Mouse (Mus musculus): ENCODE data around the gene Vwa5b1. TPM values are rescaled to one million over a fixed set of nuclear protein-coding genes. Genes with fewer than 3 reads are reported as not detected.

Gene Vwa5b1
- polyA plus RNA-seq (2016; fragmentation: Nextera tagmentation; extraction: Ambion mirVana), result not detected in 2 replicates

DNA sequence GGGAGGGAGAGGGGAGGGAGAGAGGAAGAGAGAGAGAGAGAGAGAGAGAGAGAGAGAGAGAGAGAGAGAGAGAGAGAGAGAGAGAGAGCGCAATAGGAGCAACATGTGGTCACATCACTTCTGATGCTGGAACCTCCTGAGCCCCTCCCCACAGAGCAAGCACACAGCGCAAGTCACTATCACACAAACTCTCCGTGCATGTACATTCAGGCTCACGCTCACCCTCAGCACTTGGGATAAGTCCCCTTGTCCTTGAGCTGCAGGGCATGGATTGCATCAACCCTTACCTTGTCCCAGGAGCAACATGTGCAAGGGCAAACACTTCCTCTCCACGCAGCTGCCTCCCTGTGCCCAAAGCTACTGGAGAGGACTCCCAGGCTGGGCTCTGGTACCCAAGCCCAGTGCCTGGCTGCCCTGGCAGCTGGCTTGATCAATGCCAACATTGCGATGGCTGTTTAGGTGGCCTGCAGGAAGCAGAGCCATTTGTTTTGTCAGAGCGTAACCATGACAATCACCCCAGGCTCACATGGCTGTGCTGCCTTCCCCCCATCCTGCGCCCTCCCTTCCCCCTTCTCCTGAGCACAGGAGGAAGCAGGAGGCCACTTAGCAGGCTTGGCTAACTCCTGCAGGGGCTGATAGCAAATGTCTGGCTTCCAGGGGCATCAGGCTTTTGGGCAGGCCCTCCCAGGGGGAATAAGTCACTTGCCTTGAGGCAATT lies at the start of gene Vwa5b1:
Vwa5b1 (minus strand) TSS at position 457 of the 718 bp plus-strand sequence.
- Histone ChIP-seq H3K27ac (no peak within 1 kb of the TSS), H3K4me3 (no peak within 1 kb of the TSS), H3K27me3 (replicated peaks) (no peaks in the 10 kb centered on the region; the same call in 1 of the 2 replicates), H3K4me1 (no peaks in the 10 kb centered on the region), H3K9me3 (replicated peaks) (no peaks in the 10 kb centered on the region), H3K4me2 (no peak within 1 kb of the TSS), H3K9ac (no peak within 1 kb of the TSS), H3K36me3 (no peaks in the 10 kb centered on the region)
- no peak for ATAC-seq
- 14% methylated on average over 8 of the region's 8 CpGs for WGBS (ENCODE audit: insufficient replicate concordance)

DNA sequence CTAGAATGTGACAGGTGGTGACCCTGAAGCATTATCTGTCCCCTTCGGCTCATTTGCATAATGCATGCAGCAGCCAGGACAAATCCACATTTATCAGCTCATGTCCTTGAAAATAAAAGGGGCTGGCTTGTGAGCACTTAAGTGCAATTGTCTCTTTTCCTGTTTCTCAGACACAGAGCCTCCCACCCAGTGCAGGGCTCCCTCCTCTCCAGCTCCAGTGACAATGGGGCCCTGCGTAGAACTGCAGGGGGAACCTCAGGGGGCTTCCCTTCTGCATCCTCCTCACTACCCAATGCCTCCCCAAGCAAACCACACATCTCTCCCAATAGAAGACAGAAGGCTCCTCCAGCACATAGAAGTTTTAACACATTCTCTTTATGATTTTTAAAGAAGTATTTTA lies 47.1 kb upstream of the Vwa5b1 start:
- H3K27me3 ChIP-seq (replicated peaks), result peaks cover 4% of the 10 kb centered on the region
- ATAC-seq, result no peak
- no peak overlapping the region for H3K27ac ChIP-seq
- H3K4me1 ChIP-seq, result no peaks in the 10 kb centered on the region
- no peaks in the 10 kb centered on the region for H3K36me3 ChIP-seq
- H3K4me3 ChIP-seq, result no peak overlapping the region
- no peak overlapping the region for H3K4me2 ChIP-seq
- no peak overlapping the region for H3K9ac ChIP-seq
- WGBS (ENCODE audit: insufficient replicate concordance), result 60% methylated on average over 2 of the region's 2 CpGs
- no peaks in the 10 kb centered on the region for H3K9me3 ChIP-seq (replicated peaks)

DNA sequence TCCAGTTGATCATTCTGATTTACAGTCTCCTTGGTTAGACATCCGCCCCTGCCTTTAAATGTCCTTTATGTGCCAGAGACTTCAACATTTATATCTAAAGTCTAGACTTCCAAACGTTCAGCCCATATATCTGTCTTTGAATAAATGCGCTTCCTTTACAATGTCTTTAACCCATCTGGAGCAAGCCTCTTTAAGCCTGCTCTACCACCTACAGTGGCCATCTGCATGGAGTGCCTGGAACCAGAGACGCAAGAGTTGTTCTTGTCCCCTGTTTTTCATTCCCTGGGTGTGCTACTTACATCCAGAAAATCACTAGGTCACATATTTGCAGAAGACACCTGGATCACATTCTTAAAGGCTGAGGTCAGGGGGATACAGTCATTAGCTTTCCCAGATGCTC lies 44.4 kb upstream of the Vwa5b1 start:
- WGBS (ENCODE audit: insufficient replicate concordance), result 61% methylated on average over 4 of the region's 4 CpGs
- H3K9ac ChIP-seq, result no peak overlapping the region
- H3K4me3 ChIP-seq, result no peak overlapping the region
- H3K4me1 ChIP-seq, result no peaks in the 10 kb centered on the region
- H3K4me2 ChIP-seq, result no peak overlapping the region
- no peak overlapping the region for H3K27ac ChIP-seq
- H3K9me3 ChIP-seq (replicated peaks), result no peaks in the 10 kb centered on the region
- no peak for ATAC-seq
- H3K27me3 ChIP-seq (replicated peaks), result peaks cover 4% of the 10 kb centered on the region
- H3K36me3 ChIP-seq, result no peaks in the 10 kb centered on the region

DNA sequence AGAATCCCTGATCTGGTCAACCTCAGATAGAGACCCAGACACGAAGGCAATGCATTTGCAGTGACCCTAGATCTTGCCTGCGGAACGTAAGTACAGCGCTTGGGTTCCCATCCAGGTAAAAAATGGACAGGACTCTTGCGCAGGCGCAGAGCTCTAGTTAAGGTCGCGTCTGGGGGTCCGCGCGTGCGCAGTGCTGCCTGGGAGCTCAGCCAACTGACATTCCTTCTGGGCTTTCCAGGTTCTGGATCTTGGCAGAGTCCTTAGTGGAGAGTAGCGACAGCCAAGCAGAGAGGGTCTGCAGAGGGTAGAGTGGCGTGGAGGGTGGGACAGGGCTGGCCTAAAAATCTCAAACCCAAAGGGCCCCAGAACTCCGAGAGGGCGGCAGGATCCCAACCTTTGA lies 41.9 kb upstream of the Vwa5b1 start:
- no peak overlapping the region for H3K9ac ChIP-seq
- H3K36me3 ChIP-seq, result no peaks in the 10 kb centered on the region
- H3K4me3 ChIP-seq, result 0 out of 2 replicates have a peak overlapping the region, but pooled peaks have one; percentile 5
- WGBS (ENCODE audit: insufficient replicate concordance), result 13% methylated on average over 16 of the region's 16 CpGs
- no peaks in the 10 kb centered on the region for H3K9me3 ChIP-seq (replicated peaks)
- peak overlapping the region; percentile 20; the same call in 1 of the 2 replicates for H3K4me2 ChIP-seq
- no peaks in the 10 kb centered on the region; the same call in 1 of the 2 replicates for H3K27me3 ChIP-seq (replicated peaks)
- no peaks in the 10 kb centered on the region for H3K4me1 ChIP-seq
- H3K27ac ChIP-seq, result no peak overlapping the region
- no peak for ATAC-seq

DNA sequence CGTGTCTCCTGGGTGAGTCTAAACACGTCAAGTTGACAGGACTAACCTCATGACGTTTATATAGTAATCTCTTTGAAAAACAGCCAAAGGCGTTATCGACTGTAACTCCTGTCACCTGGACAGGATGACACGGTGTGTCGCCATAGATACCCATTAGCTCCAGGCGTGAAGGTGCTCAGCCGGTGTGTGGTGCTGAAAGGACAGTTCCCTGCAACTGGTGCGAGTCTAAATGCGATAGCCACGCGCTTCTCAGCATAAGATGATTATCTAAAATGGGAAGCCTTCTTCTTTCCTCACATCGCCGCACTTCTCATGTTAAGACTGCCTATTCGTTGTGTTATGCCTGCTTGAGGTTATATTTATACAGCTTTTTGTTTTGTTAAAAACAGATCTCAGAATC lies 40.8 kb upstream of the Vwa5b1 start:
- H3K27me3 ChIP-seq (replicated peaks), result no peaks in the 10 kb centered on the region; the same call in 1 of the 2 replicates
- H3K4me1 ChIP-seq, result no peaks in the 10 kb centered on the region
- H3K27ac ChIP-seq, result no peak overlapping the region
- ATAC-seq, result no peak
- H3K4me2 ChIP-seq, result no peak overlapping the region
- H3K9me3 ChIP-seq (replicated peaks), result no peaks in the 10 kb centered on the region
- no peak overlapping the region for H3K9ac ChIP-seq
- no peaks in the 10 kb centered on the region for H3K36me3 ChIP-seq
- no peak overlapping the region for H3K4me3 ChIP-seq
- 12% methylated on average over 16 of the region's 16 CpGs for WGBS (ENCODE audit: insufficient replicate concordance)

DNA sequence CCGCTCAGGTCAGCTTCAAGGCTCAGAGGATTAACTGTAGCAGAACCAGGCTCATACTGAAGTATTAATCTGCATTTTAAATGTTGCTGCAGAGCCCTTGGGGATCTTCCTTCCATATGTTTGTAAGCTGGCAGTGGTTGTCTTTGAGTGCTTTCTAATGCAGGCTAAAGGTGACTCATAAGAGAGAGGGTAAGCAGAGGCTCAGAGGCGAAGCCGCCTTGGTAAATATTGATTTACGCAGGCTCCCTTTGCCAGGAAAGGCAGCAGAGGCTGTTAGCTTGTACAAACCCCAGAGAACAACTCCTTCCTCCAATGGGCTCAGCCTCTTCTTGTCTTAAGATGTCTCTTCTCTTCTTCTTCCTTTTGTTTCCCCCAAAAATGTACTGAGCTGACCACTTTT lies 36.5 kb upstream of the Vwa5b1 start:
- Histone ChIP-seq H3K9ac (no peak overlapping the region), H3K9me3 (replicated peaks) (no peaks in the 10 kb centered on the region), H3K4me2 (no peak overlapping the region), H3K4me3 (no peak overlapping the region), H3K4me1 (no peaks in the 10 kb centered on the region), H3K36me3 (no peaks in the 10 kb centered on the region), H3K27me3 (replicated peaks) (no peaks in the 10 kb centered on the region; the same call in 1 of the 2 replicates), H3K27ac (no peak overlapping the region)
- 65% methylated on average over 4 of the region's 4 CpGs for whole genome bisulfite sequencing (ENCODE audit: insufficient replicate concordance)
- no peak for ATAC-seq

DNA sequence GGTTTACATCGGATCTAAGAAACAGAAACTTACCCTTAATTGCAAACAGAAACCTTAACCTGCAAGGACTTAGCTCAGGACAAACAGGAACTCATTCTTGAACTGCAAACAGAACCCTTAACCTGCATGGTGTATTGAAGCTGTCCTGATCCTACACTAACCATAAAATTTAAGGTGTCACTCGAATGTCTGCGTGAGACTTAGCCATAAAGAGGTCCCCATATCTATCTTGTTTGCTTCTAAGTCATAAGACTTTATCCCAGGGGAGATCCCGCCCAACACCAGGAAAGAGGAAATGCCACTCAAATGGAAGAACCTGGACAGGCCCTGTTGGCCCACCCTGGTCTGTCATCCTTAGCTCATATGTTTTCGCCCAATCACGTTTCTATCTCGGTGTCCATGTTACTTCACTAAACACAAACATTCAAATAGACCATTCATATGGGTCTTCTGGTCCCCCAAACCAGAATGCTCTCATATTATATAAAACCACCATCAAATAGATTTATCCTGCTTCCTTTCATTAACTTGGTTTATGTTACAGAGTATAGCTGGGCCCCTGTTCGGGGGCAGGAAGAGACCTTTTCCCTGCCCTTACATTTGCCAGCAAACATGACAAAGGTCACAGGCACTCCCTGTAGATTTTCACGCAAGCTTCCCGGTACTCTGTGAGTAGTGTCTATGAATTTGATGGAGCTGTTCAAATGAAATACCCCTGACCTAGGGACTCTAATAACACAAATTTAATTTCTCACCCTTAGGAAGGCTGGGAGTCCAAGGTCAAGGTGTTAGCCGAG lies 34.6 kb upstream of the Vwa5b1 start:
- Histone ChIP-seq H3K4me3 (no peak overlapping the region), H3K4me2 (no peak overlapping the region), H3K27ac (no peak overlapping the region), H3K4me1 (no peaks in the 10 kb centered on the region), H3K9me3 (replicated peaks) (no peaks in the 10 kb centered on the region), H3K27me3 (replicated peaks) (0 out of 2 replicates have a peak, but pooled peaks cover 3% of the 10 kb centered on the region), H3K36me3 (no peaks in the 10 kb centered on the region), H3K9ac (no peak overlapping the region)
- WGBS (ENCODE audit: insufficient replicate concordance), result 62% methylated on average over 11 of the region's 11 CpGs
- ATAC-seq, result no peak

DNA sequence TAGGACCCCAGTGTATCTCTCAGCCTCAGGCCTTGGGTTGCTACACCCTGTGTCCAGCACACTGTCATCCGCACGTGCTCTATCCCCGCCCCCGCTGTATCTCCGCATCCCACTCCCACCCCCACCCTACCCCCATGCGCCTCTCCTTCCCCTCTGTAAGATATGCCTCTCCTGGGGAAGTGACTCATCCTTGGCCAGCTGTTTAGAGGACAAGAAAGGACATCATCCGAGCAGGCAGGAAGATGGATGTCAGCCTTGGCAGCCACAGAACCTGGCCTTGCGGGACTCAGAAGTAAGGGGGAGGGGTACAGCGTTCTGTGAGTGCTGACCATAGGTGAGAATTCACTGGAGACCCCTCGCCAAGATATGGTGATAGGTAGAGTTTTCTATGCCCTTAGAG lies 30.8 kb upstream of the Vwa5b1 start:
- Histone ChIP-seq H3K36me3 (no peaks in the 10 kb centered on the region), H3K9me3 (replicated peaks) (no peaks in the 10 kb centered on the region), H3K27me3 (replicated peaks) (0 out of 2 replicates have a peak, but pooled peaks cover 3% of the 10 kb centered on the region), H3K4me3 (no peak overlapping the region), H3K27ac (no peak overlapping the region), H3K4me1 (no peaks in the 10 kb centered on the region), H3K4me2 (no peak overlapping the region), H3K9ac (no peak overlapping the region)
- WGBS (ENCODE audit: insufficient replicate concordance), result 36% methylated on average over 10 of the region's 10 CpGs
- no peak for ATAC-seq

DNA sequence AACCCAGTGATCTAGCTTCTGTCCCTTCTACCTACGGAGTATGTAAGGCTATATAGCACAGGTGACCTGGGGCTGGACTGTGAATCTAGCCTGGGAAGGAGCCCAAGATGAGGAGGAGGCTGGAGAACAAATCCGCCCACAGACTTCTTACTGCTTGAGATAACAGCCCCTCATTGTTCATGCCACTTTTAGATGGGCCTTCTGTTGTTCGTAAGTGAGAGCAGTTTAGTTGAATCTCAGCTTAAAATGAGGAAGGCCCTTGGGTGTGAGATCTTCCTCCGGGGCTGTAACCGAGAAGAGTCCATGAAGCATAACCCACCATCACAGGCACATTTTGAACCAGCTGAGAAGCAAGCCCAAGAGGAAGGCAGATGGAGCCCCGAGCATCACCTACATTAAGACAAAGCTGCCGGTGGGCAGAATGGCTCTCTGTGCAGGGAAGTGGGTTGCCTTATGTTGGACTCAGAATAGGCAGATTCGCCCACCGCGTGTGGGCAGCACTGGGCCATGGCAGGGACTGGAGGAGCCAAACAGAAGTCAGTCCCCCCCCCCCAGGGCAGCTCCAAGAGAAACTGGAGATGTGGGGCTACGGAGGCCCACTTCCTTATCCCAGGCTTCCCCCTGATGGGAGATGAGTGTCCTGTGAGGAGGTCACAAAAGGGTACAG lies 24.4 kb upstream of the Vwa5b1 start:
- Histone ChIP-seq H3K27ac (no peak overlapping the region), H3K4me3 (no peak overlapping the region), H3K27me3 (replicated peaks) (no peaks in the 10 kb centered on the region), H3K9ac (no peak overlapping the region), H3K4me2 (no peak overlapping the region), H3K9me3 (replicated peaks) (no peaks in the 10 kb centered on the region), H3K4me1 (no peaks in the 10 kb centered on the region), H3K36me3 (no peaks in the 10 kb centered on the region)
- no peak for ATAC-seq
- 62% methylated on average over 11 of the region's 11 CpGs for WGBS (ENCODE audit: insufficient replicate concordance)

DNA sequence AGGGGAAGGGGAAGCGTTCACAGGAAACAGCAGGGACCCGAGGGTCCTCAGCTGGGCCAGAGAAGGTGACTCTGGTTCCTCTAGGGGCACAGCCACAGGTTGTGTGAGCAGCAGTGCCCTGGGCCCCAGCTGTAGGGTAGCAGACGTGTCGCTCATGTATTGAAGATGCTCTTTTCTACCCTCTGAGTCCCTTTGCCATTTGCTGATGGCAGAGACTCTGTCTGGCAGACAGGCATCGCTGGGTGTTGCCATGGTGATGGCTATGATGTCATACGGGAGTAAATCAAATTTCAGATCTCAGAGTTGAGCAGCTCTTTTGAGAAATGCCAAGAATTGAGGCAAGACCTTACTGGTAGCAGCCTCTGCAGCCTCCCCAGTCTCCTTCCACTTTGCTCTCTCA lies 17.4 kb upstream of the Vwa5b1 start:
- Histone ChIP-seq H3K27ac (no peak overlapping the region), H3K4me2 (no peak overlapping the region), H3K27me3 (replicated peaks) (no peaks in the 10 kb centered on the region; the same call in 1 of the 2 replicates), H3K36me3 (no peaks in the 10 kb centered on the region), H3K9ac (no peak overlapping the region), H3K4me1 (no peaks in the 10 kb centered on the region), H3K4me3 (no peak overlapping the region), H3K9me3 (replicated peaks) (no peaks in the 10 kb centered on the region)
- ATAC-seq, result no peak
- WGBS (ENCODE audit: insufficient replicate concordance), result 33% methylated on average over 6 of the region's 6 CpGs

DNA sequence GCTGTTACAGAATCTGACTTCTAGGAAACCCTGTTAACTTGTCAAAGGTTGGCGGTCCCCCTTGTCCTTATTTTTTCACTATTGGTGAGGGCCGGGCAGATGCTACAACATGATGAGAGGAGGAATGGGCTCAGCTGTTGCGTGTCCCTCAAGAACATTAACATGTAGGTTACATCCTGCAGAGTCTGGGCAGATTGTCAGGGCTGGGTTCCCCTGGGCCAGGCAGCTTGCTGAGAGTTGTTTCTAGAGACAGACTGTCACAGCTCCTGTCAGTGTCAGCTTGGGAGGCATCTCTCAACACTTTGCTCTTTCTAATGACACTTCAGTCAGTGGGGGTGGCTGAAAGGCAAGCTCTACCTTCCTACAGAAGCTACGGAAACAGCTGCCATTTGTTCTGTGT lies 16.2 kb upstream of the Vwa5b1 start:
- Histone ChIP-seq H3K9ac (no peak overlapping the region), H3K4me2 (no peak overlapping the region), H3K27me3 (replicated peaks) (no peaks in the 10 kb centered on the region; the same call in 1 of the 2 replicates), H3K4me1 (no peaks in the 10 kb centered on the region), H3K9me3 (replicated peaks) (no peaks in the 10 kb centered on the region), H3K36me3 (no peaks in the 10 kb centered on the region), H3K27ac (no peak overlapping the region), H3K4me3 (no peak overlapping the region)
- ATAC-seq, result no peak
- 71% methylated on average over 4 of the region's 4 CpGs for WGBS (ENCODE audit: insufficient replicate concordance)
